ENCODE assay signal across 21 mouse cellular contexts in genomic region chr11:5327693-5328092, GRCm38 (mm10).
DNase-seq lines count a peak whose midpoint lies in the region; ATAC-seq and TF ChIP-seq lines count a peak whose summit lies in the region.
"Had no signal": no experiment of that assay in that cellular context is flagged by ENCODE, and none has a peak within 500 bp of the region (broad histone marks: within the 10 kb centered on the region; RNA-seq: fewer than 3 reads in every experiment).

No protein-coding gene starts in this region.

- TF ChIP-seq POLR2A in CH12.LX (IDR thresholded peaks at IDR 0.05; ENCODE audit: low read depth, low read length) = no peak
- no peak for TF ChIP-seq POLR2A in kidney, adult 2 months (IDR thresholded peaks at IDR 0.05; ENCODE audit: low read depth, low read length)

- H3K4me3 ChIP-seq in left cerebral cortex, adult 2 months = no peak overlapping the region
- H3K4me3 ChIP-seq in CH12.LX (replicated peaks in 1 of 3; ENCODE audit: low read depth in 2 of 3, low read length in 2 of 3, poor library complexity in 1 of 3) = no peak overlapping the region
- H3K4me3 ChIP-seq in lung, postnatal 0 days (ENCODE audit: low read depth, low read length) = no peak overlapping the region
- H3K4me3 ChIP-seq in kidney, adult 2 months (ENCODE audit: insufficient read depth, low read depth, low read length) = no peak overlapping the region
- H3K4me3 ChIP-seq: embryonic facial prominence, embryonic 15.5 days; forebrain, embryonic 12.5 days; limb, embryonic 15.5 days; lung, embryonic 15.5 days had no signal

- dilution Hi-C loops in CH12.LX (cut with MboI; ENCODE audit: extremely low pct_ligation_motif_present, extremely low pct_unique_long_range_greater_than_20kb, low sequenced_read_pairs) = no loop called here

- in situ Hi-C loops in CH12.LX (cut with MboI; ENCODE audit: low pct_ligation_motif_present, low pct_unique_long_range_greater_than_20kb, low sequenced_read_pairs) = no loop called here

- H3K27me3 ChIP-seq in CH12.LX (replicated peaks) = no peaks in the 10 kb centered on the region
- no peaks in the 10 kb centered on the region for H3K27me3 ChIP-seq in lung, postnatal 0 days (replicated peaks; ENCODE audit: insufficient read depth, low read length)
- H3K27me3 ChIP-seq in kidney, adult 2 months (replicated peaks; ENCODE audit: control insufficient read depth, insufficient read depth, low read length) = no peaks in the 10 kb centered on the region
- H3K27me3 ChIP-seq: embryonic facial prominence, embryonic 15.5 days; forebrain, embryonic 12.5 days; limb, embryonic 15.5 days; lung, embryonic 15.5 days; Patski had no signal

- H3K27ac ChIP-seq in left cerebral cortex, adult 2 months = no peak overlapping the region
- H3K27ac ChIP-seq in CH12.LX (ENCODE audit: insufficient read depth, low read depth) = no peak overlapping the region
- no peak overlapping the region for H3K27ac ChIP-seq in lung, postnatal 0 days (ENCODE audit: low read length)
- H3K27ac ChIP-seq in kidney, adult 2 months (ENCODE audit: insufficient read depth, low read depth, low read length) = no peak overlapping the region
- H3K27ac ChIP-seq: embryonic facial prominence, embryonic 15.5 days; forebrain, embryonic 12.5 days; limb, embryonic 15.5 days; lung, embryonic 15.5 days had no signal

- 83% methylated on average over 1 of the region's 1 CpGs for WGBS in lung, postnatal 0 days
- 57% methylated on average over 1 of the region's 1 CpGs for WGBS in kidney, adult 2 months

- peaks cover 0 to 4% of the 10 kb centered on the region in 2 experiments for H3K36me3 ChIP-seq in CH12.LX (replicated peaks in 1 of 2; ENCODE audit: control insufficient read depth in 1 of 2, insufficient read depth in 1 of 2, low read length in 1 of 2)
- no peaks in the 10 kb centered on the region for H3K36me3 ChIP-seq in lung, postnatal 0 days (ENCODE audit: insufficient read depth, low read length)
- H3K36me3 ChIP-seq in kidney, adult 2 months (ENCODE audit: control insufficient read depth, insufficient read depth, low read length) = peaks cover 2% of the 10 kb centered on the region; the same call in 1 of the 2 replicates
- H3K36me3 ChIP-seq: embryonic facial prominence, embryonic 15.5 days; limb, embryonic 15.5 days; lung, embryonic 15.5 days had no signal

- H3K79me2 ChIP-seq in CH12.LX (replicated peaks; ENCODE audit: control insufficient read depth, extremely low read depth, insufficient read depth, poor library complexity, severe bottlenecking) = no peaks in the 10 kb centered on the region

- peaks cover 2 to 26% of the 10 kb centered on the region in 2 experiments; a peak in 3 of 4 replicates for H3K4me1 ChIP-seq in CH12.LX (ENCODE audit: control insufficient read depth in 1 of 2, insufficient read depth in 2 of 2)
- H3K4me1 ChIP-seq in lung, postnatal 0 days (ENCODE audit: insufficient read depth, low read depth, low read length) = no peaks in the 10 kb centered on the region
- no peaks in the 10 kb centered on the region; the same call in 1 of the 2 replicates for H3K4me1 ChIP-seq in kidney, adult 2 months (ENCODE audit: control insufficient read depth, insufficient read depth, low read length)
- H3K4me1 ChIP-seq: embryonic facial prominence, embryonic 15.5 days; limb, embryonic 15.5 days; lung, embryonic 15.5 days had no signal

- DNase-seq in heart, adult 11 months = peak; percentile 34
- no peak for DNase-seq in heart, postnatal 36 days
- DNase-seq in left cerebral cortex, adult 2 months (ENCODE audit: extremely low spot score in 1 of 2, low spot score in 2 of 2) = no peak
- no peak for DNase-seq in left cerebral cortex, postnatal 36 days (ENCODE audit: low spot score in 2 of 2)
- DNase-seq in CH12.LX (ENCODE audit: extremely low read depth) = no peak
- DNase-seq in lung, postnatal 0 days (ENCODE audit: low spot score) = peak; percentile 23
- DNase-seq in kidney, adult 2 months = no peak
- DNase-seq in kidney, adult 11 months = no peak
- DNase-seq: cerebellum, adult 9-10 months; gastrocnemius, postnatal 14 days; heart, postnatal 4 days; kidney, postnatal 25 days had no signal

- intact Hi-C loops in heart, postnatal 36 days (cut with DNase I) = no loop called here
- intact Hi-C loops in left cerebral cortex, adult 2 months (cut with DNase I) = no loop called here
- intact Hi-C loops in left cerebral cortex, postnatal 36 days (cut with DNase I) = no loop called here

- no peak overlapping the region for H3K4me2 ChIP-seq in CH12.LX (ENCODE audit: insufficient read depth, low read depth, poor library complexity, severe bottlenecking)
- no peak overlapping the region for H3K4me2 ChIP-seq in lung, postnatal 0 days (replicated peaks; ENCODE audit: low read depth, low read length)
- H3K4me2 ChIP-seq: embryonic facial prominence, embryonic 15.5 days; forebrain, embryonic 12.5 days; heart, embryonic 11.5 days; limb, embryonic 15.5 days; lung, embryonic 15.5 days; midbrain, embryonic 11.5 days had no signal

- no peak for TF ChIP-seq EP300 in CH12.LX (IDR thresholded peaks at IDR 0.05; ENCODE audit: low read length)
- no peak for TF ChIP-seq EP300 in lung, postnatal 0 days (IDR thresholded peaks at IDR 0.05)

- TF ChIP-seq RAD21 in CH12.LX (IDR thresholded peaks at IDR 0.05; ENCODE audit: low read depth, low read length) = peak; percentile 25

- peak; percentile 28 for TF ChIP-seq CTCF in left cerebral cortex, adult 2 months (IDR thresholded peaks at IDR 0.05)
- peak in 1 of 2 experiments; percentile 49; a peak in 2 of 4 replicates for TF ChIP-seq CTCF in CH12.LX (conservative IDR thresholded peaks at IDR 0.05 in 1 of 2, IDR thresholded peaks at IDR 0.05 in 1 of 2; ENCODE audit: low read depth in 2 of 2, low read length in 2 of 2)
- TF ChIP-seq CTCF in lung, postnatal 0 days (IDR thresholded peaks at IDR 0.05) = peak; percentile 54
- no peak for TF ChIP-seq CTCF in kidney, adult 2 months (conservative IDR thresholded peaks at IDR 0.05; ENCODE audit: insufficient read depth, insufficient read length, low read depth, low read length)

- no peaks in the 10 kb centered on the region for H3K9me3 ChIP-seq in CH12.LX (replicated peaks; ENCODE audit: low read length)
- no peaks in the 10 kb centered on the region for H3K9me3 ChIP-seq in lung, postnatal 0 days (ENCODE audit: low read length)
- H3K9me3 ChIP-seq: embryonic facial prominence, embryonic 15.5 days; forebrain, embryonic 12.5 days; limb, embryonic 15.5 days; lung, embryonic 15.5 days had no signal

- no peak overlapping the region for H3K9ac ChIP-seq in CH12.LX (ENCODE audit: insufficient read depth, low read depth)
- no peak overlapping the region for H3K9ac ChIP-seq in lung, postnatal 0 days (replicated peaks; ENCODE audit: low read depth)
- H3K9ac ChIP-seq: embryonic facial prominence, embryonic 15.5 days; forebrain, embryonic 12.5 days; limb, embryonic 15.5 days; lung, embryonic 15.5 days had no signal

- ATAC-seq in lung, postnatal 0 days = no peak
- ATAC-seq: activated CD4-positive, CD25-positive, alpha-beta regulatory T cell, adult 4 months; inflammation-experienced regulatory T-cells, adult 6 months; Patski had no signal

TF ChIP-seq in CH12.LX, 34 proteins besides CTCF, POLR2A, EP300 and RAD21:
- peak; percentile 17; the same call in 1 of the 2 replicates for TF ChIP-seq SMC3 (IDR thresholded peaks at IDR 0.05; ENCODE audit: low read depth, low read length)
- TF ChIP-seq IRF4 (IDR thresholded peaks at IDR 0.05; ENCODE audit: low read depth, low read length) = no peak

Comparison
In these comparisons a context has a peak if more than half of its experiments do, and no peak if none do; other contexts are left out.
1. DNase-seq: peak in heart, adult 11 months (single experiment) and lung, postnatal 0 days (single experiment); none in heart, postnatal 36 days (0 of 2), left cerebral cortex, adult 2 months (0 of 2), left cerebral cortex, postnatal 36 days (0 of 2), CH12.LX (single experiment), kidney, adult 2 months (single experiment) and kidney, adult 11 months (single experiment).